Mouse (Mus musculus) layer of hippocampus, postnatal 36 days (tissue): Measurements from ENCODE around the gene Snx18. TPM values are rescaled to one million over a fixed set of nuclear protein-coding genes. Genes with fewer than 3 reads are reported as not detected.

ENCODE experiments used
- DNase-seq, 2 experiments: peaks; one replicate each; pipeline ENCODE4 v3.0.0; 2022
- total RNA-seq, 2 experiments: library from RNA; stranded (reverse); gene quantifications; 2 replicates each; pipeline ENCODE4 v1.2.3; 2021

The Snx18 gene
- total RNA-seq, 2 experiments from 2014 or later, result 21.6 to 22.7 TPM

DNA sequence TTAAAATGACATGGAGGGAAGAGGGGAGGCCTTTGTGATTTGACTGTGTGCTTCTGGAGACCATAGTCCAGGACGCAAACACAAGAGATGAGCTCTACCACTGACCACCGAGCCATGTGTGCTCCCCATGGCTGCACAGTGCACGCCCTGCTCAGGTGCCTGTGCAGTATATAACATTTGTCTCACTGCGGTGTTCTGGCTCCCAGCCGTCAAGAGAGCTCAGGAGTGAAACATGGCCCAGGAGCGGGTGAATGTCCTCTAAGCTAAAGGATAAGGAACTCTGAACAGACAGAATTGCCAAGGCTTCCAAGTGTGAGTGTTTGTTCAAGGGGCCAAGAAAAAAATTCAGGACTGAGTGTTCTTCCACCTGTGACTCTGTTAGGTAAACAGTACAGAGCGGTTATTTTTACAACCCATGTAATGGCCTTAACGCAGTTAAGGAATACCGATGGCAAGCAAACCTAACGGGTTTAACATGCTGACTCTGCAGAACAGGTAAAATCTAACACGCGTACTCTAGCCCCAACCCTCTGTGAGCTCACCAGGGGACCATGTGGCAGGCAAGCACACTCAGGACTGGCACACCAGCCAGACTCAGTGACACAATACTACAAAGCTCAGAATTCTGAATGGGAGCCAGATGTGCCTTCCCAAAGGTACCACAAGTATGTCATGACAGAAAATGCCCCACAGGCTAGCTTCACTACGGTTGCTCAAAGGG, 21.4 kb downstream of the Snx18 start:
- DNase-seq, result no peak

DNA sequence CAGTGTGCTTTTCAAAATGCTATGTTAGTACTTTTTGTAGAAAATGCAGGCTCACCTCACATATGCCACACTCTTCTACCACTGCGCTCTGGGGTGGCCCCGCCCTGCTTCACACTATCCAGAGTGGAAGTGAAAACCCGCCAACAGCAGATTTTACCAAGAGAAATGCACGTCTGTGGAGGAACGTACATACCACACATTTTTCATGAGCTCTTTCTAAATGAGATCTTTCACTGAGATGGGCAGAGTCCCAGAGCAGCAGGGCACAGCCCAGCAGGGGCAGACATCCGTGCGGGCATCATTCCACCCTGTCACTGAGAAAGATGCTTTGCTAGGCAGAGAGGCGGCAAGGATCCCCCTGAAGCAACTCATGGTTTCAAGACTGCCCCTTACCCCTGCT, 22.4 kb downstream of the Snx18 start:
- DNase-seq, result no peak

DNA sequence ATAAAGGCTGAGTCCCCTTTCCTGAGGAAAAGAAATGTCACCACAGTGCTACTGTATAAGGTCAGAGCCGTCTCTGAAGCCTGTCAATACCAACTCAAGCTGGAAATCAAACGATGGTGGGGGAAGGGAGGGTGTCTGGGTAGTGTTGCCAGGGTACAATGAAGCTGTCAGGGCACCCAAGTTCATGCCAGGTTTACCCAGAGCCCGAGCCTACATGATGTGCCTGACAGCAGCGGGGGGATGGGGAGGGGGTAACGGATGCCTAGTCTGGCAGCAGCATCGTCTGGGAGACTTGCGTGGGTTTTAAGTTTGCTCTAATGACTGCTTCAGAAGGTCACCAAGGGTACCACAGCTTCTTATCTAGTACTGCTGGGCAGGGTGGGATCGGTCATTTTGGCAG, 23.1 kb downstream of the Snx18 start:
- no peak for DNase-seq

DNA sequence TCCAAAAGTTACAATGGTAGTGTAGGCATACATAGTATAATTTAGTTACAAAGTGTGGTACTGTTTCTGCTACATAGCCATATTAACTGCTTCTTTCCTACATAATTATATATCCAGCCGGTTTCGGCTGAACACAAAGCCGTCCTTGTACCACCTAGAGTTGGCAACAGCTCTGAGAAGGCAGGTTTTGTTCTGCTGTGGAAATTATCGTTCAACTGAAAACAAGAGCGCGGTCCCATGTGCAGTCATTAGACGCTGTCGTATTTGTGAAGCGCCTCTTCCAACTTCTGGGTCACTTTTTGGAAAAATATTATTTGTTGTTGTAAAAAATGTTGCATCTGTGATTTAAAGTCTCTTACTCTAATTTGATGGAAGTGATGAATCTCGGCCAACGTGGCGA, 24.0 kb downstream of the Snx18 start:
- no peak for DNase-seq

DNA sequence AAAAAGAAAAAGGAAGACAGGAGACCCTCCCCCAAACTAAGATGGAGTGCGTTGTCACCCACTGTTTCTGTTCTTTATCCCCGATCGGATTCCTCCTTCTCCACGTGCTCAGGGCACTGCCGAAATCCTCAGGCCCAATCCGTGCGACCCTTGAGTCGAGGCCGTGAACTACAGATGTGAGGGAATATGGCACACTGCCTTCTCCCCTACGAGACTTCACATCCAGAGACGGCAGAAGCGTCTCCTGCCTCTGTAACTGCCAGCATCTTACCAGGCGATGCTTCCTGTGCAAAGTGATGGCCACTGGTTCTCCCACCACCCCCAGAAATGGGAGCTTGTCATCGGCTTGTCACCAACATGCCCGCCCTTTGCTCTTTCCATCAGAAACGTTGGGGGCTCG, 24.7 kb downstream of the Snx18 start:
- no peak for DNase-seq

DNA sequence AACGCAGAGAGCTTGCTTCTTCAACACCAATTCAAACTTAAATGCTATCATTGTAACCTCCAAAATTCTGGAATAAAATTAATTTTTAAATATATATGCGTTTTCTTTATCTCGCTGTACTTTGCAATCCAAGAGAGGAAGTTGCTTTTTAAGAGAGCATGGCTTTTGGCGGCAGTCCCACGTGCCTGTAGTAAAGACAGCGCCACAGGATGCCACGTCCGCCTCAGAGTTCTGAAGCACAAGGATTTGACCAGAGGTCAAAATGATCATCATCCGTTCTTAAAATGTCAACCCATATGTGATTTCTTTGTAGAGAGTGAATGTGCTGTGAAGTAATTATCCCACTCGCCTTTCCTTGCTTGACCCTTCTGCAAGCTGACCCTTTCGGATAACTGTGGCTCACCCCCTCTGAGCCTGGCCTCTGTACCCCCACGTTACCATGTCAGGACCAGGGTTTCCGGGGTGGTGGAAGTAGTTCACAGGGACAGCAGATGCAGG, 25.6 kb downstream of the Snx18 start:
- no peak for DNase-seq

DNA sequence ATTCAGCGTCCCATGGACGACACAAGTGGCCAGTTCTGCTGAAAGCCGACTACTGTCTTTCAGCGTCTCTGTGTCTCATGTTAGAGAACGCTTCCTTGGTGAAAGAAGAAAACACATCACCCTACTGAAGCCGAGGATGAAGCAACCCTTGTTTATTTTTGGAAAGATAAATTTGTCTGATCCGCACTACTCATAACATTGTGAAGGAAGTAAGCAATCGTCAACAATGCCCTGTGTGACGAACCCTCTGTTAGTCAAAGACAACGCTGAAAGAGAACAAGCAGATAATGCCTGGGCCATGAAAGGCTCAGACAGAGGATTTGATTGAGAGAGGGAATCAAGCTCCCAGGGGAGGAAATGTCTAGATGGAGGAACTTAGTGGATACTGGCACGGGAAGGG, 27.0 kb downstream of the Snx18 start:
- no peak for DNase-seq

DNA sequence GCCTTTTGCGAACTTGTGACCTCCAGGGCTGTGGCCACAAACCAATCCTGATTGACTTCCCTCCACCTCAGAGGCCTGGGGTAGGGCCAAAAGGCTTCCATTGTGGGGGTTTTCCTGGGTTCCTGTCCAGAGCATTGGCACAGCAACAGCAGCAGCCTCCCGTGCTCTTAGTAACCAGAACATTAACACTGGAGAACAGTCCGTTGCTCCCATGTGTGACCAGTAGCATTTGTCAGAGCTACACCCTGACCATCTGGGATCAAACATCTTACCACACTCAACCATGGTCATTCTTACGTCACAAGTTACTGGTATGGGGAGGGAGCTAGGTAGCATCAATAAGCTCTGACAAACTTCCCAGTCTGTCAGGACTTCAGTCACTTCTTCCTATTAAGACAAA, 28.1 kb downstream of the Snx18 start:
- no peak for DNase-seq

DNA sequence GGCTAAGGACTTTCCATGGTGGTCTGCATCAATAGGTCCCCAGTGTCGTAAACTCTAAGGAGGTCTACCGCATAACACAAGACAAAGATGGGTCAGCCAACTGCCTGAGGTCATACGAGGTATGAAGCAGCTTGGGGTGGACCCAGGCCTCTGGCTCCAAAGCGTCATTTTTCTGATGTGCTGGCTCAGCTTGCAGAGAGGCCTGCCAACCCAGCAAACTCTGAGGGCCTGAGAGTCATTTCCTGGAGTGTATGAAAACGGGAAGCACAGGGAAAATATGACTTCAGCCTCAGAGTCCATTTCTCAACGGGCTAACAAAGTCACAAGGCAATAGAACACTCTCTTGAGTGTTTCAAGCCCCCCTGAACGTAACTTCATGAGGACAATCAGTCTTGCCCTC, 28.9 kb downstream of the Snx18 start:
- DNase-seq, result no peak

DNA sequence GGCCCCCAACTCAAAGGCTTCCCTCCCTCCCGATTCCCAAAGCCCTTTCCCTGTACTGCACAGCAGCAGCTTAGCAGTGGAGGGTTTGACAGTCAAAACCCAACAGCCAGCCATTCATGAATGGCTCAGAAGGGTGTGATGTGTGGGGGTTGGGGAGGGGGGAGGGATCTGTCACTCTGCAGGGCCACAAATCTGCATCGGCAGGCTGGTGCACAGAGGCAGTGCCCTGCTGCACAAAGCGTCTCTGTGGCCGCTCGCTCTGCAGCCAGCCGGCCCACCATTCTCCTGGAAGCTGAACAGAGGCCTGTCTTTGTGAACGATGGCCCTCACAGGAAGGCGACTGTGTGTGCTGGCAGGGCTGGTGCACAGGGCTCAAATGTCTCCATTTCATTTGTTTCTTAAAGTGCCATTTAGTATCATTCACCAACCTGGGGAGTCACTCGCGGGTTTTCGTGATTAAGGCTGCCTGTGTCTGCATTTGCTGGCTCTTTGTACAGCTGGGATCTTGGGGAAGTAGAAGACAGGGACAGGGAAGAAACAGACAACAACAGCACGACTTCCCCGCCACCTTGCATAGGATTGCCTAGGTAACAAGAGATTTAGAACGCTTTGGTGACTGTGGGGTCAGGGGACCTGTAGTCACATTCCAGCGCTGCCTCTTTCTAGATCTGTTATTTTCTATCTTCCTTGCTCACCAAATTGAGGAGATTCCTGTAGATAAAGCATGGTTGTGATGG, 31.0 kb downstream of the Snx18 start:
- DNase-seq, result peak; percentile 55 to 71

DNA sequence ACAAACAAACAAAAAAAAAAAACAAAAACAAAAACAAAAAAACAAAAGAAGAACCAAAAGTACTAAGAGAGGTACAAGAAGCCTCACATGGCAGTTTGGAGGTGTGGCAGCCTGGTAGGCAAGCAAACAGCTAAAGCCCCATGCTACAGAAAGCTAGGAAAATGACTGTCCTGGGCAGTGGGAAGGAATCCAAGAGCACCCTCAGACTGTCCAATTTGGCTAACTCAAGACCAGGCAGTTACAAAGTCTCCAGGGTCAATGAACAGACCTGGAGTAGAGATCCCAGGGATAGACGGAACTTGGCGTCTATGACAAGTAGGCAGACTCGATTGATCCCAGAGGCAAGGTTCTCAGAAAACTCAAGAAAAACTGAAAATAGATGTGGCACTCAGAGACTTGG, 32.8 kb downstream of the Snx18 start:
- no peak for DNase-seq

DNA sequence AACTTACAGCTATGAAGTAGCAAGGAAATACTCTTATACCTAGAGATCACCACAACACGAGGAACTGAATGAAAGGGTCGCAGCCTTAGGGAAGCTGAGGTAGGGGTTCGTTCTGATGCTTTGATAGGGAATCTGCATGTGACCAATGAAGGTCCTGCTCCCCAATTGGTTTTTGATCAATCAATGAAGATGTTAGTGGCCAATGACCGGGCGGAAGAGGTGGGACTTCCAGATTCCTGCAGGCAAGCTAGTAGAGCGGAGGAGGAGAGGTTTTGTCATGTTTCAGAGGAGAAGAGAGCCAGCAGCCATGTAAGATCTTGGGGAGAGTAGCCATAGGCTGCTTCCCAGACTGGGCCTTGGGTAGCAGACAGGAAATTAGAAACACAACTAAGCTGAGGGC, 33.9 kb downstream of the Snx18 start:
- no peak for DNase-seq

DNA sequence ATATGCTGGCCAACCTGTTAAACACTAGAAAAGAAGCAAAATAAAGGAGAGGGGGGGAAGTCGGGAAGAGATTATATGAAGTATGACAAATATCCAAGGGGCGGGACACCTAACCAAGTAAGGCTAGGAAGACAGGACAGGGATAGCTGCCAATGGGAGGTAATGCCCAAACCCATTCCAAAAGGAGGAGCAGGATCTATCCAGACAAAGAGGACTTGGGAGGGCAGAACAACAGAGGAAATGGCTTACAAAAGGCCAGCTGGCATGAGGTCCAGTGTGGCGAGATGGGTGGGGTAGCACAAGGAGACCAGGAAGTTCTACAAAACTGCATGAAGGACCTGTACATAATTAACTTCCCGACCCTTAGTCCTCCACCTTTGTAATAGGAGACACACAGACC, 34.8 kb downstream of the Snx18 start:
- DNase-seq, result no peak

DNA sequence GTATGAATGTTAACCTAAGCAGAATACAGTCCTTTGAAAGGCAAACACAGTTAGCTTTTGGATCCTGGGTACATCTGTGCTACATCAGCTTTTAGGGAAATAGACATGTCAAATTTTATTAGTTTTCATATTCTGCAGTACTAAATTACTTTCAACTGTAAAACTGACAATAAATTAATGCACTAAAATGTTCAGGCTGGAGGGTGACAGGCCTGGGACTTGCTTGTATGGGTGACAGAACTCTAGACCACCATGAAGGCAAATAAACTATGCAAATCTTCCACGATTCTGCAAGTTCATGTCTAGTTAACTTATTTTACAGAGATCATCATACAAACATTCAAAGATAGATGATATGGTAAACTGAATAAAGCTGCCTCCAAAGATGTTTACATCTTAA, 36.3 kb downstream of the Snx18 start:
- no peak for DNase-seq

DNA sequence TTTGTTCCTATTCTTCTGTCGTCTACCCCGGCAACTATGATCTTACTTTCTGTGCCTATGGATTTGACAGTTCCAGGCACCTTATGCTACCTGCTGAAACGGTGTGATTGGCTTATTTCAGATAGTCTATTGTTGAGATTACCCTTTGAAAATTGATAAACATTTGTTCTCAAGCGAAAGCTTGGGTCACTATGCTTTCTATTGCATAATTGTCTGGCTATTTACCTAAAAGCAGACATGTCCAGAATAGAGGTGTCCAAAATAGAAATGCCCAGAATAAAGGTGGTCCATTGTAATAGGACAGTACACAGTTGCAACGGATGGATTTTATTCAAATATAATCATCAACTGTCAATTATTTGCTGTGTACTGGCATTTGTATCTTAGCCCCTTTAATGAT, 36.9 kb downstream of the Snx18 start:
- no peak for DNase-seq

DNA sequence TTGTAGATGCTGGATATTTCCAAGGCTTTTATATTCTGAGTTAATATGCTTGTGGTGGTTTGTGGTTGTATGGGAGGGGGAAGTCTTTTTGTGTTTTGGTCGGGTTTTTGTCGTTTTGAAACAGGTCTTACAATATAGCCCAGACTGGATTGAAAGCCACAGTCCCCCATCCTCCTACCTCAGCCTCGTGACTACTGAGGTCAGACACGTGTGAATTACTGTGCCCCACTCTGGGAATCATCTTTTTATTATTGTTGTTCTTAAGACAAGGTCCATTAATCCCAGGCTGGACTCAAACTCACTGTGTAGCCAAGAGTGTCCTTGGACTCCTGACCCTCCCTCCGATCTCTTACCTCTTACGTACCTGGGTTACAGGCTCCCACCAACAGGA, 38.0 kb downstream of the Snx18 start:
- DNase-seq, result no peak

DNA sequence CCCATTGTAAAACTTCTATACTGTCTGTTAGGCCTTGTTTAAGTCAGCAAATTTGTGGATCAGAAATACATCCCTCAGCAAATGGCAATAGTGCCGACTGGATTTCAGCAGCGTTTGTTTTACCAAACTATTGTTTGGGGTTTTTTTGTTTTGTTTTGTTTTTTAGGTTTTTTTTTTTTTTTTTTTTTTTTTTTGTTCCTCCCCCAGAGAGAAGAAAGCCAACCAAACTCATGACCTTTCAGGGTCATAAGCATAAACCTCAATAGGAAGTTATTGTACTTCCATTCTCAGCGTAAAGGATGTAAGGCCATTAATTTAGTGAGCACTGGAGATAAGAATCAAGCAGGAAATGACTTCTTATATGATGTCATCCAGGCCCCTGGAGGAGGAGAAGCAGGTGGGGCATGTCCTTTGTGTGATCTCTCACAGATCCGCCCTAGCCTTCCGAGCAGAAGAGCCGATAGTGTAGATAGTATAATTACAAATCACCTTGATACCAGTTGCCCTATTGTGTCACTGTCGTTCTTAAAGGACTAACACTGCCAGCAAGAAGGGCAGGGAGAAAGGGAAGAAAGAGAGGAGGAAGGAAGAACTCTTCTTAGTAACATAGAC, 38.5 kb downstream of the Snx18 start:
- DNase-seq, result no peak

DNA sequence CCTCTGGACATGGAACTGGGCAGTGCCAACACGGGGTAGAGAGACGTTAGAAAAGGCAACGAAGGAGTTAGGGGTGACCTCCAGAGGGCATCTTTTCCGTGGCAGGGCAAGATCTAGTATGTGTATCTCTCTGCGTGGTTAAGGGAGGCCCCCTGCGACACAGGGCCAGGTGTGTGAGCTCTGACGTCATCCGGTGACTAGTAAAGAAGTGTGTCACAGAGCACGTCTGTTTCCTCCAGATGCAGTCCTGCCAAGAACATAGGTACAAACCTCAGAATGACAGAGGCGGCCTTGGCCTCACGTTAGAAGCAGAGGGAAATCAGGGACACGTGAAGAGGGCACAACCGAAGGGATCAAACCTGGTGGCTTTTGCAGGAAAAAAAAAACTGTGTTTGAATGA, 44.1 kb downstream of the Snx18 start:
- no peak for DNase-seq

DNA sequence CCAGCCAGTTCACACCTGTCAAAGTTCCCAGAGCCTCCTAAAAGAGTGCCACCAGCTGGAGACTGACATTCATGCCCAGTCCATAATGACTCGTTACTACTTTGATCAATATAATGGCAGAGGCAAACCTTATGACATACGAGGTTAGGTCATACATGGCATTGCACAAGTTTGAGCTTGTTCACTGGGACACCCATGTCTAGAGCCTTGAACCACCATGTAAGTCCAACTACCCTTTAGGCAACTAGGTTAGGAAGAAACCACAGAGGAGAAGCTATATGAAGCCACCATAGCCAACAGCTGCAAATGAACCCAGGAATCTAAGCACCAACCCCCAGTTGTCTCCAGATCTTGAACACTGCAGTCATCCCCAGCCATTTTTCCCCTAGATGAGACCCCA, 45.0 kb downstream of the Snx18 start:
- no peak for DNase-seq

DNA sequence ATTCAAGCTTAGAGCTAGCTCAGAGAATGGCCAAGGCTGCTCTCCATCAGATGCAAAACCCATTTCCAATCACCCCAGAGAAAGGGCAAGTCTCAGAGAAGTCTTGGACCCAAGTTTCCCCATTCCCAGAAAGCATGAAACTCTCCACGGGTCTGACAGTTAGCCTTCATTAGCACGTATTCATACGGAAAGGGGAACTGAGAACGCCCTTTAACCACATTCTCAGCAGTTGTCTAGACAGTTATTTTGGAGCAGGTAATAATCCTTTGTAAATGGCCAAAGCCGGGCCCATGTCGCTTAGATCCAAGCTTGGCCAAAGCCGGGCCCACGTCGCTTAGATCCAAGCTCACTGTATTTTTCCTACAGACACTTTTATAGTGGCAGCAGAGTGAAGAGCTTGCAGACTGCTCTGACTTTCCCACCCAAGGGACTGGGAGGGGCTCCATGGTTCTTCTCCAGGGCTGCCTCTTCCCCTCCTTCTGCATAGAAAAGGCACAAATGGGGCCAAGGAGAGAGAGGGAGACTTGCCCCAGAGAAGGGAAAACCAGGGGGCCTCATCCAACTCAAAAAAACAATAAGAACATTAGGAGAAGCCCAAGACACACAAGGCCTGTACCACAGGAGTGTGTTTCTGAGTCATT, 46.2 kb downstream of the Snx18 start:
- no peak for DNase-seq

DNA sequence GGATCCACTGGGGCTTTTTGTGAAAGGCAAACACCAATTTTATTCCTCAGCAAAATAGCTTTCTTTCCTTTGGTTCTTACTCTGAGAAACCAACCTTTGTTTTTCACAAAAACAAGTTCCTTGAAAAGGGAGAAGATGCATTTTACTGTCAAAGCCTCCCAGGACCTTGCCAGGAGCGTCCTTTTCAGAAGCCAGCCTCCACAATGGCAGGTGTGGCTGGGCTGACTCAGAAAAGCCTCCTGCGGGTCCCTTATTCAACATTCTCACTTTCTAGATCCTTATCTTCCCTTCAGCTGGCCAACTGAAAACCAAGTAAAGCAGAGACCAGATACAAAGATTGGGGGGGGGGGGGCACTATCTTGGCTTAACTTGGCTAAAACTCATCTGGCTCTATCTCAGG, 48.8 kb downstream of the Snx18 start:
- DNase-seq, result no peak

DNA sequence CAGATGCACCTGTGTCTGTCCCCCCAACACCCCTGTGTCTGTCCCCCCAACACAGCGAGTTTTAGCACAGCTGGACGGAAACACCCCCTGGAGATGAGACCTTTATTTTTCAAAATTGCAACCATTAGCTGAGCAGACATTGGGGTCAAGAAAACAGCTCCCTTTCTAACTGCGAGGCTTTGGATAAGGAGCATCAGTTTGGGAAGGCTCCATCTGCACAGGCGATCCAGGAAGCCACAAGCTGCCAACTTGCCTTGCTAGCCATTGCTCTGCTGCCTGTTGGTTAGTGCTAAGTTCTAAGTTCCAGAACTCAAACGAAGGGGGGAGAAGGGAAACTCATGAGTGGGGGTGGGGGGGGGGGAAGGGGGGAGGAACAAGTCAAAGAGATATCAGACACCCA, 51.4 kb downstream of the Snx18 start:
- no peak for DNase-seq

DNA sequence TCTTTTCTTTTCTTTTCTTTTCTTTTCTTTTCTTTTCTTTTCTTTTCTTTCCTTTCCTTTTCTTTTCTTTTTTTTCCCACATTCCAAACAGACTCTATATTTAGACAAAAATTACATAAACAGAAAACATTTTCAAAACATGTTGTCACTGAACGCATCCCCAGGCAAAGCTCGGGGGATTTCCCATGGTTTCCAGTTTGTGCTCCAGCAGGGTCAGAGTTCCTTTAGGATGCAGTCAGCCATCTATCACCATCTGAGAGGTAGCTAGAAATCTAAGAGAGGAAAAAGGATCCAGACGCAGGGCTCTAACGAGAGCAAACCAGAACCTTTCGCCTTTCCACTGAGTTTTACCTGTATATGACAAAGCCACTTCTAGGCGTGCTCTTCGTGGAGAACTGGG, 52.0 kb downstream of the Snx18 start:
- DNase-seq, result no peak
